Mouse (Mus musculus): Measurements from ENCODE around the gene Sgf29.
"Not testable (repeated sequence)": the region's sequence is repeated elsewhere in the genome, so short reads cannot be mapped to it uniquely, and the experiment has no call there.

Gene Sgf29

DNA sequence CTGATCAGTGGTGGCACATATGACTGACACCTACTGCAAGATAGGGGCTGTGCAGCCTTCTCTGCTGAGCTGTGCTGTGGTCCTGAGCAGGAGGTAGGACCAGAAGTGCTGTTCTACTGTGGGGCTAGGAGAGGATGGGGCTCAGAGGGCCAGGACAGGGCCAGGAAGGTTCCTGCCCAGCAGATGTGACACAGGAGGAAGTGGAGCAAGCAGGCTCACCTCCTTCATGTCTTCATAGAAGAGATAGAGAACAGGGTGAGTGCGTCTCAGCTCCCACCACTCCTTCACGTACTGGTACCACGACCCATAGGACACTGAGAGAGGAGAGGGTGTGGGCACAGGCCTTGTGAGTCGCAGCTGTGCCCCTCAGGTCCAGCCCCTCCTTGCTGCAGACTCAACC, 39.0 kb downstream of the Sgf29 start:
- DNase-seq: not testable (repeated sequence)

DNA sequence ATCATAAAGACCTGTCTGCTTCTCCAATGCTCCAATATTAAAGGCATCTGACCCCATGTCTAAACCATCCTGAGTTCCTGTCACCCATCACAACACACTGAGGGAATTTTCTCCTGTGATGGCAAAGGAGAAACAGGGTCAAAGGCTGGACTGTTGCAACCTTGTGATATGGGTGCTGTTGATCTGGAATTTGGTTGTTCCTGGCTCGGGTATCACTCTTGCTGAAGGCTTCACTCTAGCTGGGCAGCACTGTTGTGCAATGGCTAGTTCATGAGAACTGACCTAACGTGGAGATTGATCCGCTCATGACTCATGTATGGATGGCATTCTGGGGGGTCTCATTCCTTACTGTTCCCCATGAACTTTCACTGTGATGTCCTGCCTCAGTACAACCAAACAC, 39.9 kb downstream of the Sgf29 start:
- no peak for DNase-seq

DNA sequence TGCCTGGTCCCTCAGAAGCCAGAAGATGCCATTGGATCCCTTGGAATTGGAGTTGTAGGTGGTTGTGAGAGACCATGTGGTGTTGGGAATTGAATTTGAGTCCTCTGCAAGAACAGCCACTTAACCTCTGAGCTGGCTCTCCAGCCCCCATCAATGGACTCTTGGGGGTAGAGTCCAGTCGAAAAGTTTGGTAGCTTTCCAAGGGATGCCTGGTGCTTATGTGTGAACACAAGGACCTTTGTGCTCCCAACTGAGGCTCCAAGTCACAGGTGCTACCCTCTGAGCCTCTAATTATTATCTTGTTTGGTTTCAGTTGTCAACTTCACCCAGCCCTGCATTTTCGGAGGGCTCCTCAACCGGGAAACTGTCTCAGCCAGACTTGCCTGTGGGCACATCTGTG, 41.6 kb downstream of the Sgf29 start:
- DNase-seq: no peak

DNA sequence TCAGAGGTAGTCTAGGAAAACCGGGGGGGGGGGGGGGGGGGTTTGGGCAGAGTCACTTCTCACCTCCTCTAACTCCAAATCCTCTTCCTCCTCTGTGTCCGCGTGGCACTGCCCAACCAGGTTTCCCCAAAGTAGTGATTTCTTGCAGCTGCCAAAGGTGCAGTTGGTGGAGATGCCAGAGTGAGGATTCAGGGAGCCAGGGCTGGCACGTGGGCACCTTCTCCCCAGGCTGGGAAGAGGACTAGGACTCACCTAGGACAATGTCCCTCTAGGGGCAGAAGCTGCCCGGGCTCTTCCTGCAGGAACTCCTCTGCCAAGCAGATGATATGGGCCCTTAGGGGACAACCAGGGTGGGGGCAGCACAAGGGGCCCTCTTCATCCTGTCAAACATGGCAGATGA, 42.6 kb downstream of the Sgf29 start:
- no peak for DNase-seq

- no peak for DNase-seq
Measured at GRCm38 (mm10) chr7:126692426-126692825, 43.3 kb downstream of the Sgf29 start.

- DNase-seq: peak; percentile 88
Measured at GRCm38 (mm10) chr7:126693256-126693655, 44.1 kb downstream of the Sgf29 start.

DNA sequence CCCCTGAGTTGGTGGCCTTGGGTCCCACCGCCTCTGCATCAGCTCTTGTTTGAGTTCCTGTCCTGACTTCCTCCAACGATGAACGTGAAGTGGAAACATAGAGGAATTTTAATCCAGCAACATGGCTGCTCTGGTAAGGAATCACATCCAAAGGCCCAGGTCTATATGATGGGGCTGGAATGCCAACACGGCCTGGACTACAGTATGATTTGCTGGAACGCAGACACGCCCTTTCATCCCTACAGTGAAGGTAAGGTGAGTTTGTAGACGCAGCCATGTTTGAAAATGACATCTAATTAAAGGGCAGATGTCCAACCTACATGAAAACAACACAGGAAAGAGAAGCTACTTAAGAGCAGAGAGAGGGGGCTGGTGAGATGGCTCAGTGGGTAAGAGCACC, 44.7 kb downstream of the Sgf29 start:
- no peak for DNase-seq

GRCm38 (mm10) chr7:126694441-126695051, 45.4 kb downstream of the Sgf29 start:
- no peak for DNase-seq

- DNase-seq: peak; percentile 79
Measured at GRCm38 (mm10) chr7:126695210-126695611, 46.1 kb downstream of the Sgf29 start, which contains the start of gene Bola2. TSS of gene Bola2 (plus strand) at chr7:126695401.

GRCm38 (mm10) chr7:126695631-126696207, 46.6 kb downstream of the Sgf29 start, which contains the start of gene Slx1b:
TSS of gene Slx1b (minus strand) at chr7:126695784.
- peak; percentile 91 for DNase-seq

- DNase-seq: no peak
Measured at GRCm38 (mm10) chr7:126696303-126696702, 47.2 kb downstream of the Sgf29 start.

DNA sequence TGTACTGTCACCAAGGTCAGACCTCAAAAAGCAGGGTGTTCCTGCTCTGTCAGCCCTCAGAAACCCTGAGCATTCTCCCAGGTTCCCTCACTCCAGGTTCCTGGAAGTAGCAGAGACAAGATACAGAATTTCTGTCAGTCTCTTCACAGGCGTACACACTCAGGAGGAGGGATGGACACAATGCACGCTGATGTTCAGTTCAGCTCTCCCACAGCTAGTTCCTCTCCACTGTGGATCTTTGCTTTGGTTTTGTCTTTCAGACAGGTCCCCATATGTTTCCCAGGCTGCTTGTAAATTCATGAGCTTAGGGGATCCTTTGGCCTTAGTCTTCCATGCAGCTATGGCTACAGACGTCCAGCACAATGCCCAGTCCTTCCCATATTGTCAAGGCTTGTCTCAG, 47.8 kb downstream of the Sgf29 start:
- no peak for DNase-seq

GRCm38 (mm10) chr7:126697838-126698237, 48.7 kb downstream of the Sgf29 start:
- DNase-seq: no peak

DNA sequence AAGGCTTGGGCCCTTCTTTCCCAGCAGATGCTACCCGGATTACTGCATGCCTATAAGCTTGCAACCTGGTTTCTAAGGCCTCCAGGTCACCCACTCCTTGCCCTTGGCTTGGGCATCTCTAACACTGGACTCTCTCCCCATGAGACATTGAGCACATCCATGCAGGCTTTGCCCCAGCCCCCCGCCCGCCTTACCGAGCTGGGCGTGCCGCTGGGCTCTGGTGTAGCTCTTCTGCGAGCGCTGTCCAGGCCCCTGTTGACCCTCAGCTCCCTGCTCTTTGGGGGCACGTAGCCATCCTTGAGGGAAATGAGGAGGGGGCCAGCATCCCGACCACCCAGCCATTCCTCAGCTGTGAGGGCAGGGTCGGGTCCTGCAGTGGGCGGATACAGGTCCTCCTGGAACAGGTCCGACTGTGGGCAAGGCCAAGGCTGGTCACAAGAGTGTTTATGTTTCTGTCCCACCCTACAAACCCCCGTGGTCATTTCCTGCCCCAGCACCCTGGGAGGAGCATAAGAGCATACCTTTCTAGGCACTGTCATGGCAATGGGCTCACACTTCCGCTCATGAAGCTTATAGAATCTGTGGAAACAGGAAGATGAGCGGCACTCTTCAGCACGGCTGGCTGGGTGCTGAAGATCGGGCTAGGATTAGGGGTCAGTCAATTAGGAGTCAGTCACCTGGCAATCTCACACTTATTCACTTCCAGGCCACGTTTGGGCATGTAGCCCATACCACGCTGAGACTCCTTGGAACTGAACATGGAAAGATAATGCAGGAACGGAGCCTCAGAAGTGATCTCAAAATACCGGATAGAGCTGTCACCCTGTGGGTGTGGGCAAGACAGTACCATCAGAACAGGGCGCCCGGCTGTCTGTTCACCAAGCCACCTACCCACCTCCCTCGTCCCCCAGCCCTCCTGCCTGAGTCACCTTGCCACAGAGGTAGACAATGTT, 51.2 kb downstream of the Sgf29 start:
- DNase-seq: no peak

DNA sequence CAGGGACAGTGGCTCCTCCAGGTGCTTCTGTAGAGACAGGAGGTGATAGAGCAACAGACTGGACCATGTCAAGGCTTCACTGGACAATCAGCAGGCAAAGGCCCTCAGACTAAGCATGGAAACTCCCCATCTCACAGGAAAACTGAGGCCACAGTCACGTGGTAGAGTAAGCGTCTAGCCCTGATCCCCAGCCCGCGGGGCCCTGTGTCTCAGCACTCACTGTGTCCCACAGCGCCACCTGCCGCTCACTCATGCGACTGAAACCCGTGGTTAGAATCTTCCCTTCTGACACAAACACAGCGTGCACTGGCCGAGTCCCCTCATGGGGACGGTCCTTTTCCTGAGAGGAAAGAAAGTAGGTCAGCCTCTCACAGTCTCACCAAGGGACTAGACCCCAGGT, 52.0 kb downstream of the Sgf29 start:
- DNase-seq: peak; percentile 96

DNA sequence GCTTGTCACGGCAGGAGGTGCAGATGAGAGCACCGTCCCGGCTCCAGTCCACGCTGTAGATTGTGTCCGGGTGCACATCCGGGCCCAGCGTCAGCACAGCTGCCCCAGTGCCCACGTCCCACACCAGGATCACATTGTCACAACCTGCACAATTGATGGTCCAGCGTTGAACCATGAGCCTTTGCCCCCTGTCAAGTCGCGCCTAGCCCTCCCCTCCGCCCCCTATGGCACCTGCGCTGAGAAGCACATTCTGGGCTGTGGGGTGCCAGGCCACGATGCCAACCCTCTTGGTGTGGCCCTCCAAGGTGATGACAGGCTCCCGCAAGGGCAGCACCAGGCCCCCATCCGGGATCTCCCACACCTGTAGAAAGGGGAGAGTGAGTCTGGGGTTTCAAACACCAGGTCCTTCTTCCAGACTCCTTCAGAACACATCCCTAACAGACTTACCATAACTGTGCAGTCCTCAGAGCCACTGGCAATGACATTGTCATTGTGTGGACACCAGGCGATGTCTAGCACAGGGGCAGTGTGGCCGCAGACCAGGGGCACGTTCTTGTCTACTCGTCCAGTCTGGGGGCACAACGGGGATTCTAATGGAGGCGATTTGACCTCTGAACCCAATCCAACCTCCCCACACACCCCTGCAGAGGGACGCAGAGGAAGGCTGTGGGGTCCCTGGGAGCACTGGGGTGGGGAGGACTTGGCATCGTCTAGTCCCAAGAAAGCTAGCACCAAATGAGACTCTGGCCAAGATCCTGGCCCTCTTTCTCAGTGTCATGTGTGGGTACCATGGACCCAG, 52.6 kb downstream of the Sgf29 start:
- peak; percentile 40 for DNase-seq

- DNase-seq: peak; percentile 80
Measured at GRCm38 (mm10) chr7:126702358-126702757, 53.2 kb downstream of the Sgf29 start.

DNA sequence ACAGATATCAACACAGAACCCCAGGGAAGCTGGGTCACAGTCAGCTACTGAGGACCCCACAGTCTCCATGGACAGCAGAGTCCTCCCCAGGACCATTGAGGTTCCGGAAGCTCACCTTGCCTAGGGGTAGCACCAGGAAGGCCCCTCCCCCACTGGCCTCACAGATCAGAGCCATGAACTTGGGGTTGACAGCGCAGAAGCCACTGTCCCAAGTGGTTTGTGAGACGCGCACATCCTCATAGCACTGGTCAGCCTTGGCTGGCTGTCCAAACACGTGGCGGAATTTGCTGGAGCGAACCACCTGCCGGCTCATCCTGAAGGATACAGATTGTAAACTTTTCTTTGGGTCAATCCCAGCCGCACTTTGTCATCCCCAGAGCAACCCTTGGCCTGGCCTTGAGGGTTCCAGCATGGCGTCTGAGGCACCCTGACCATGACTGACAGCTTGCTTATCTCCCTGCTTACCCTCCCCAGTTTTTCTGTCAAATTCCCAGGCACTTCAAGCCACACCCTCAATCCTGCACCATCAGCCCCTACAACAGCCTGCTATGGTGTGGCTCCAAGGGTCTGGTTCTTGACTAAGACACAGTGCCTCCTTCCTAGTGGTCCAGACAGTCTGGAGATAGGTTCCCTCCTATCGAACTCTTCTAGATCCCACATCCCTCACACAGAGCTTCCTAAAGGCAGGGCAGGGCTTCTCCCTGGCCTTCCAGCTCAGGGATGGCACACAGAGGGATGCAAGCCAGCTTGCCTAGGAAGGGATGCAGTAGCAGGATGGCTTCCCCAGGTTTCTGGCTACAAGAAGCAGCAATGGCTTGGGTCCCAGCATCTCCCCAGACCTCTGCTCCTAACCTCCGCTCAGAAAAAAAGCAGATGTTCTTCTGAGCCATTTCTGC, 54.0 kb downstream of the Sgf29 start:
- DNase-seq: peak; percentile 81

GRCm38 (mm10) chr7:126703757-126704077, 54.6 kb downstream of the Sgf29 start:
- DNase-seq: no peak

DNA sequence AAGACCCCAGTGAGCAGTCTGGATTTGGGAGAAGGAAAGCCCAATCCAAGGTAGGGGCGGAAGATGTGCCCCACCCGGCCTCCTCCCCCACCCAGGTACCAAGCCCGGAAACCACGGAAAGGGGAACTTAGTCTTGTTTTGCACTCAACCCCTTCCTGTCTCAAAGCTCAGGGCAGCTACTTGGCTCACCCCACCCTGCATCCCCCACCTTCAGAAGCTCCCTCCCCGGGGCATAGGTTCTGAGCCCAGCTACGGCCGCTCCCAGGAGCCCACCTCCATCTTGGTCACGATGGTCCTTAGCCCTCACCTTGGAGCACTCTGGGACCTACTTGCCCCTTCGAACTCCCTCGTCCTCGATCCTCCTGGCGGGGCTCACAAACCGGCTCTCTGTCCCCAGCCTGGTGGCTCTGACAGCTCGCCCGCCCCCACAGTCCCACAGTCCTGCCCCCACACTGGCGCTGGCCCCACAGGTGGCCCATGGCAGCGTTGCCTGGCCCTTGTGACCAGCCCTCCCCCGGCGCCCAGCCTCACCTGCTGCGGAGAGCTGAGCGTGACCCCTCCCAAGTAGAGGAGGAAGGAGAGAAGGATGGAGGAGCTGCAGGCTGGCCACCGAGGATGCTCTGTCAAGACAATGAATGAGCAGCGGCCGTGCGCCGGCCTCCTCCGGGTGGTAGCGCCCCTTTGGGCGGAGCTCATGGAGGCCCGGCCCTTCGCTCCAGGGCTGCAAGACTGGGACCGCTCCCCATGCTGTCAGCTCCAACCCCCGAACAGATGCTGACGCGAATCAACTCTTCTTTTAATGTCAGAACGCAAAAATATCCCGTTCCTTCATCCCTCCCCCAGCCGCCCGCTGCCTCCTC, 55.2 kb downstream of the Sgf29 start:
- DNase-seq: peak; percentile 93
